In genomic region chr1:134046387-134046786, GRCm38 (mm10) we compare ENCODE assay signal across 8 mouse cellular contexts. TPM values are rescaled to one million over a fixed set of nuclear protein-coding genes. Genes with fewer than 3 reads are reported as not detected.
DNase-seq lines count a peak whose midpoint lies in the region; ATAC-seq and TF ChIP-seq lines count a peak whose summit lies in the region.

No protein-coding gene starts in this region.

- no peaks in the 10 kb centered on the region for H3K27me3 ChIP-seq in thymus, adult 2 months (ENCODE audit: control insufficient read depth, insufficient read depth, low read length)
- peaks cover 28% of the 10 kb centered on the region for H3K27me3 ChIP-seq in liver, embryonic 13.5 days

- DNase-seq in gastrocnemius, adult 2 months = peak; percentile 32
- DNase-seq in gastrocnemius, postnatal 36 days = no peak
- DNase-seq in thymus, postnatal 36 days = peak; percentile 19 to 33
- no peak for DNase-seq in thymus, adult 2 months
- DNase-seq in liver, embryonic 13.5 days = no peak
- DNase-seq in left cerebral cortex, postnatal 14 days (ENCODE audit: low spot score in 2 of 2) = no peak
- DNase-seq in frontal cortex, postnatal 36 days (ENCODE audit: low spot score in 2 of 2) = no peak
- DNase-seq in adrenal gland, adult 8-10 months = no peak

- no peaks in the 10 kb centered on the region for H3K36me3 ChIP-seq in thymus, adult 2 months (ENCODE audit: control insufficient read depth, insufficient read depth, low read length)
- H3K36me3 ChIP-seq in liver, embryonic 13.5 days = no peaks in the 10 kb centered on the region

- TF ChIP-seq POLR2A in thymus, adult 2 months (IDR thresholded peaks at IDR 0.05; ENCODE audit: control insufficient read depth, extremely low read depth, insufficient read depth, low read length, poor library complexity) = no peak

- peak overlapping the region; percentile 41 for H3K4me2 ChIP-seq in liver, embryonic 13.5 days

- intact Hi-C loops in gastrocnemius, adult 2 months (cut with DNase I) = loop anchor here (5.0 kb wide), 1 partner anchor 309 kb away; no protein-coding TSS in a partner anchor
- intact Hi-C loops in gastrocnemius, postnatal 36 days (cut with DNase I) = loop anchor here (1.0 to 10.0 kb wide), 4 partner anchors 85 to 422 kb away; no protein-coding TSS in a partner anchor
- intact Hi-C loops in left cerebral cortex, postnatal 14 days (cut with DNase I) = loop anchor here (1.0 to 10.0 kb wide), 4 partner anchors 86 to 412 kb away; no protein-coding TSS in a partner anchor

- H3K9me3 ChIP-seq in liver, embryonic 13.5 days (replicated peaks) = no peaks in the 10 kb centered on the region

- TF ChIP-seq CTCF in gastrocnemius, adult 2 months (IDR thresholded peaks at IDR 0.05) = no peak
- TF ChIP-seq CTCF in thymus, adult 2 months (IDR thresholded peaks at IDR 0.05; ENCODE audit: borderline replicate concordance, control insufficient read depth, extremely low read depth, insufficient read depth, low read length, poor library complexity) = no peak

- WGBS in thymus, adult 2 months = 36% methylated on average over 23 of the region's 23 CpGs
- WGBS in liver, embryonic 13.5 days (ENCODE audit: insufficient replicate concordance) = 28% methylated on average over 23 of the region's 23 CpGs

- ATAC-seq in liver, embryonic 13.5 days (ENCODE audit: low read depth) = no peak

- H3K27ac ChIP-seq in gastrocnemius, adult 2 months = no peak overlapping the region
- H3K27ac ChIP-seq in thymus, adult 2 months (ENCODE audit: control insufficient read depth, insufficient read depth, low read length) = no peak overlapping the region
- H3K27ac ChIP-seq in liver, embryonic 13.5 days = no peak overlapping the region

- H3K4me3 ChIP-seq in gastrocnemius, adult 2 months = no peak overlapping the region
- no peak overlapping the region for H3K4me3 ChIP-seq in thymus, adult 2 months (ENCODE audit: control insufficient read depth, insufficient read depth, low read length)
- no peak overlapping the region for H3K4me3 ChIP-seq in liver, embryonic 13.5 days (replicated peaks)

- H3K4me1 ChIP-seq in thymus, adult 2 months (replicated peaks; ENCODE audit: control insufficient read depth, insufficient read depth, low read length) = peaks cover 2% of the 10 kb centered on the region; the same call in 1 of the 2 replicates
- H3K4me1 ChIP-seq in liver, embryonic 13.5 days (replicated peaks) = peaks cover 14% of the 10 kb centered on the region

- H3K9ac ChIP-seq in liver, embryonic 13.5 days = peak overlapping the region; percentile 29; the same call in 1 of the 2 replicates

RNA-seq across cellular contexts. Expression of gene Fmod, which starts 9.3 kb away (rescaled TPM):
- 100 to 1,000 TPM in 1 of 2 experiments, 10 to 100 TPM in 1; 53.6 to 322 TPM for total RNA-seq in gastrocnemius, adult 2 months (2021)
- 10 to 100 TPM; 80.2 to 86.9 TPM for total RNA-seq in gastrocnemius, postnatal 36 days (2021)
- polyA plus RNA-seq in thymus, adult 2 months (2012; rRNA removed) = 3.5 and 4.4 TPM in 2 replicates
- polyA plus RNA-seq in liver, embryonic 13.5 days (2015; fragmentation: Nextera tagmentation; extraction: Ambion mirVana) = 2.2 and 2.5 TPM in 2 replicates
- 10 to 100 TPM; 16.8 to 21.8 TPM for total RNA-seq in left cerebral cortex, postnatal 14 days (2021)
- total RNA-seq in adrenal gland, adult 8-10 months (2022) = 10 to 100 TPM in 1 of 4 experiments, 1 to 10 TPM in 3; 6.9 to 10.7 (median 7.7) TPM

RNA-seq across cellular contexts. Expression of gene Btg2, which starts 32.5 kb away (rescaled TPM):
- 10 to 100 TPM; 14.1 to 46.8 TPM for total RNA-seq in gastrocnemius, adult 2 months (2021)
- 10 to 100 TPM; 31.5 to 54.9 TPM for total RNA-seq in gastrocnemius, postnatal 36 days (2021)
- polyA plus RNA-seq in thymus, adult 2 months (2012; rRNA removed) = 432 and 481 TPM in 2 replicates
- 79.6 and 89.1 TPM in 2 replicates for polyA plus RNA-seq in liver, embryonic 13.5 days (2015; fragmentation: Nextera tagmentation; extraction: Ambion mirVana)
- total RNA-seq in left cerebral cortex, postnatal 14 days (2021) = 10 to 100 TPM; 14.6 to 17.5 TPM
- total RNA-seq in adrenal gland, adult 8-10 months (2022) = 10 to 100 TPM; 28.1 to 56.5 (median 50.6) TPM

Comparison
In these comparisons a context has a peak if more than half of its experiments do, and no peak if none do; other contexts are left out.
1. DNase-seq: peak in gastrocnemius, adult 2 months (single experiment) and thymus, postnatal 36 days (2 of 2); none in gastrocnemius, postnatal 36 days (0 of 2), thymus, adult 2 months (single experiment), liver, embryonic 13.5 days (single experiment), left cerebral cortex, postnatal 14 days (0 of 2), frontal cortex, postnatal 36 days (0 of 2) and adrenal gland, adult 8-10 months (single experiment).